Mouse (Mus musculus): ENCODE results near the gene Taf6.
"Not testable (repeated sequence)": the region's sequence is repeated elsewhere in the genome, so short reads cannot be mapped to it uniquely, and the experiment has no call there.

The Taf6 gene

DNA sequence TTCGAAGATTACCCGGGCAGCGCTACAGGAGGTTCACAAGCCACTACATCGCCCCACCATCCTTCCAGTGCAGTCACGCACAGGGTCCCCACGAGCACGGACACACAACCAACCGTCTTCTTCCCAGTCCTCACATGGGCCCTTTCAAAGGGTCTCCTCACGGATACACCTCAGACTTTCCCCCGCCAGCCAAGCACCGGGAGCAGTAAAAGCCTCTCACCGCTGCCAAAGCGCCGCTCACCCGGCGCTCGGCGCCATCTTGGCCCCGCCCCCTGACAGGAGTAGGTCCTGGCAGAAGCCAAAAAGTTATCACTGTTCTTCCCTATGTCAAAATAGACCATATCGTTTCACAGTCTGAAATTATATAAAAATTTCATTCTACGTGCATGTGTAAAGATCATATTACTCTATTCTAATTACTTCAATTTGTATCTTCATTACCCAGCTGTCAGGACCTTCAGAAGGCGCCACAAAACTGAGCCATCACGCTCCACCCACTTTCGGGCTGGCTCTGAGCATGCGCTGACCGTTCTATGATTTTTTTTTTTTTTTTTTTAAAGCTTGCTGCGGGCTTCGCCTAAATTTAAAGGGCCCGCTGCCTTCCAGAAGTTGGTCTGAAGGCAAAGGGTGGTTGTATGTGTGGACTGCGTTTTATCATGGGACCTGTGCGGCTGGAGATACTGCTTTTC, at the start of gene Taf6, which contains the start of gene Cnpy4:
Gene Taf6 (minus strand): TSS at position 502 of the 689 bp plus-strand sequence.
Gene Cnpy4 (plus strand): TSS at position 536 of the 689 bp plus-strand sequence.
- DNase-seq: peak; percentile 87

DNA sequence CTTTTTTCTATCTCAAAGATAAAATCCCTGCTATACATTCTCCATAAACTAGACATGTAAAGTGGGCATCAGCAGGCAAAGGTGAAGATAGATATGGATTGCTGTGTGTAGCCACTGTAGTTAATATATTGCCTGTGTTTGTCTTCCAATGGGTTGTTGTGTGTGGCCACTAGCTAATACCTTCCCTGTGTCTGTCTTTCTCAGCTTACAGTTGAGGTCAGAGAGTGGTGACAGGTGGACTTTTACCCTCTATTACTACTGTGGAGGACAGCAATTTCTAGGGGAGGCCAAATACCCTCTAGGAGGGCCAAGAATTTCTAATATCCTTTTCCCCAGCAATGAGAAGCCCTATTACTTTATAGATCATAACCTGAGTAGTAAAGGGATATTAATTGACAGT, 47.0 kb upstream of the Taf6 start:
- no peak for DNase-seq

DNA sequence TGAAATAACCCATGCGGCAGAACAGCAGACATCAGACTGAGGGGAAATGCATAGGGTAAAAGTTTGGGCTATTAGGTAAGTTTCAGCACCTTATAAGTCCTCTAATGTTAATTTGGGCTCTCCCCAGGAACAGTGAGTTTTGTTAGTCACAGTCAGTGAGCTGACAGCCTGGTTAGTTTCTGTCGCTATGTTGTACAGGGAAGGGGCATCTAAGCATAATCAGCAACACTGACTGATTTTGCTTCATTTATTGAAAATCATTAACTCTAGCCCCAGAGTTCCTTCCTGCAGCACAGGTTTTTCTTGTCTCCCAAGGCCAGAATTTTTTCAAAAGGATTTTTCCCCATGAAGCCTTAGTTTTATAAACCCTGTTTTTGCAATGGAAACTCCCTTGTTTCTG, 46.5 kb upstream of the Taf6 start:
- DNase-seq: no peak

DNA sequence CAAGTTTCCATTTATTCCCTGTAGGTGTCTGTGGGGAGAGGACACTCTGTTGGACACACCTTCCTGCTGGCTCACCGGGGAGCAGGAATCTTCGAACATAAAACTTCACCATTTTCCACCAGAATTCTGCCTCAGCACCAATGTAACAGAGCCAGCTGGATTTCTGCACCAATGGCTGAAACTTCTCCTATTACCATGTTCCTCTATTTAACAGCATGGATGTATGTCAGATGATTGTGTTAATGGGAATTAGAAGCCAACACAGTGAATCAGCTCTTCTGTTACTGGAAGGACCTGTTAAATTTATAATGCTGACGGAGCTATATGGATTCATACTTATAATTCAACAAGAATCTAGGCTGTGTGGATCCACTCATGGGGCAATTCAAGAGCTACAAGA, 42.3 kb upstream of the Taf6 start:
- DNase-seq: no peak

DNA sequence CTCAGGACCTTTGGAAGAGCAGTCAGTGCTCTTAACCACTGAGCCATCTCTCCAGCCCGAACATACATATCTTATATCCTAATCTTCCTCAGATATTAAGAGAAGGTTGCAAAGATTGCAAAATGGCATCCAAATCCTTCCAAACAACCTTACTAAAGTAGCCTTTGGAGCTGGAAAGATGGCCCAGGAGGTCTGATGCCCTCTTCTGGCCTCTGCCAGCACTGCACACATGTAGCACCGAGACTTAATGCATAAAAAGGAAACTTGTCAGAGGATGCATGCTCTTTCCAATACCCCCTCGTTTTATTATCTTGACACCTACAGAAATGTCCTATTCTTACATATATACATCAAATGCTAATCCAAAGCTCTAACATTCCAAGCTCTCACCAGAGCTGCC, 40.8 kb upstream of the Taf6 start:
- DNase-seq: peak; percentile 35

DNA sequence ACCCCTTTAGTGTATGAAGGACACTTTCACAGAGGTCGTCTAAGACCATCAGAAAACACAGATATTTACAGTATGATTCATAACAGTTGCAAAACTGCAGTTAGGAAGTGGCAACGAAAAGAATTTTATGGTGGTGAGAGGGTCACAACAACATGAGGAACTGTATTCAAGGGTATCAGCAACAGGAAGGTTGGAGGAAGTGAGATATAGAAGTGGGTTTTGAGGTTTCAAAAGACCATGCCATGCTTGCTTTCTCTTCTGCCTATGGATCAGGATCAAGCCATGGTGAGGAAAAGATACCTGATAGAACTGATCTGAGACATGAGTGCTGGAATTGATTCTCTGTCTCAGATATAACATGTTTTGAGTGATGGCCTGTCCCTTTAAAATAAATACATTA, 40.1 kb upstream of the Taf6 start:
- no peak for DNase-seq

DNA sequence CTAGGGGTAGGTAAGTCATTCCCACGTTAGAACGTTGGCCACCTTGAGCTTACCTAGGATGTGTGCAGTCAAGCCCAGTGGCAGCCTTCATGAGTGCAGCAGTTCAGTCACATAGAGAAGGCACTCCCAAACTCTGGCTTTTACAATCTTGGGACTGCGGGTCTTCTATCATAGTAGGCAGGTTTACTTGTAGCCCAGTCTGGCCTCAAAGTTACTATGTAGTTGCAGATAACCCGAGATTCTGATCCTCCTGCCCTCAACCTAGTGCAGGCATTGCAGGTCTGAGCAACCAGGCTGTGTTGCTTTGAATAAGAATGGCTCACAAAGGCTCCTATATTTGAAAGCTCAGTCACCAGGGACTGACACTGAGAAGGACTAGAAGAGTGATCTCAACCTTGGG, 39.2 kb upstream of the Taf6 start:
- DNase-seq: no peak

DNA sequence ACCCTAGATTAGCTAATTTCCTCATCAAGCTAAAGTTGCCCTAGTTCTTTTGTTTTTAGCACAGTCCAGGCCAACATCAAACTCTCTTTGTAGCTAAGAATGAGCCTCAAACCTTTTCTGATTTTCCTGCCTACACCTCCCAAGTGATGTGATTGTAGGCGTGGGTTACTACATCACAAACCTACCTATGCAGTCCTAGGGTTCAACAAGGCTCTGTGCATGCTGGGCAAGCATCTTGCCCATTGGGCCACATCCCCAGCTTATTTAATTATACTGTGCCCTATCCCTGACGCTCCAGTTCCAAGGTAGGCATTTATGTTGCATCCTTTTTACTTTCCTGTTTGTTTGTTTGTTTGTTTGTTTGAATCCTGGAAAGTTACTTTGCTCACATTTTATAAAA, 38.4 kb upstream of the Taf6 start, which contains the start of gene Nxpe5:
Gene Nxpe5 (plus strand): TSS at position 199 of the 400 bp plus-strand sequence.
- no peak for DNase-seq

DNA sequence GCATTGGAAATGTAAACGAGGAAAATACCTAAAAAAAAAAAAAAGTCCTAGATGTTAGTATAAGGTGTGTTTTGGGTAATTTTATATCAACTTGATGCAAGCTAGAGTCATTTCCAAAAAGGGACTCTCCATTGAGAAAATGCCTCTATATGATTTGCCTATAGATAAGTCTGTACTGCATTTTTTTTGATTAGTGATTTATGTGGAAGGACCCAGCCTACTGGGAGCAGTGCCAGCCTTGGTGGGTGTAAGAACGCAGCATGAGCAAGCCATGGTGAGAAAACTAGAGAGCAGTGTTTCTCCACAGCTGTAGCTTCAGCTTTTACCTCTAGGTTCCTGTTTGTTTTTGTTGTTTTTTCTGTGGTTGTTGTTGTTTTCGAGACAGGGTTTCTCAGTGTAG, 36.0 kb upstream of the Taf6 start:
- no peak for DNase-seq

DNA sequence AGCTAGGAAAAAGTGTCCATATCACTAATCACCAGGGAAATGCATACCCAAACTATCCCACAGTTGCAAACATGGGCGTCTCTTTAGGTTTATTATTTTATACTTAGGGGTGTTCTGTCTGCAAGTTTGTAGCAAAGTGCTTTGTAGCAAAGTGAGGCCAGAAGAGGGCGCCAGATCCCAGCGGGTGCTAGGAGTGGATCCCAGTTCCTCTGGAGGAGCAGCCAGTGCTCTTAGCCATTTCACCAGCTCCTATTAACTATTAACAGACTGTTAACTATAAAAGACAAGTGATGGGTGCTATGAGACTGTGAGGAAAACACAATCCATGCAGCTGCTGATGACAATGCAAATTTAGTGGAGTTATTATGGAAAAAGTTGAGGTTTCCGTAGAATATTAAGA, 34.9 kb upstream of the Taf6 start:
- peak; percentile 91 for DNase-seq

DNA sequence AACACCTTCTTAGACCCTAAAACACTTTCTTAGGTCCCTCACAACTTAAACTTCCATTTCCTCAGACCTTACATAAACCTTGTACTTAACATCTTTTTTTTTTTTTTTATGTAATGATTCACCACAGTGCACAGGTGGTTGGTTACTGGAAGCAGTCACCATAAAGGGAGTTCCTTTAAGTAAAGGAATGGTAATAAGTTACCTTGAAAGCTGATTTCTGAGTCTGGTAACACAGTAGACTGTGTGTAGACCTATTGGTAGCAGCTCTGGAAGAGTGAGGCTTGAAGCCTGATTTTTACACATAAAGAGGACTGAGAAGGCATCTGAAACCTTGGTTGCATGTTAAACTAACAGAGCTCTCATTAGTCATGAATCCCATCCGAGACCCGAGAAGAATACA, 32.6 kb upstream of the Taf6 start:
- no peak for DNase-seq

DNA sequence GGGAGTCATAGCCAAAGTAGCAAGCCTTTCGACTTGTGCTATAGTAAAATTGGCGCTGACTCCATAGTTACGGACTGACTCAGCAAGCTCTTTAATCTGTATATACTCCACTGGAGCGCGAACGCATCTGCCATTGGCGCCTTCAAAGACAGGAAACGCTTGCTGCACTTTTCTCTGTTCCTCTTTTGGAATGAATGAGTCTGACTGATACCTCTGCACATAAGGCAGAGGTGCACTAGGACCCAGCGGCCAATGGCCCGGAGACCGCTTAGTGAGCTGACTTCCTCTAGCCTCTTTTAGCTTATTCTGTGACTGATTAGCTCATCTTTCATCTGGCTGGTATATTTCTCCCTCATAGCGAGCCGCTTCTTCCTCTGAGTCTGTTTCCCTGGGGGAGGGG, 29.4 kb upstream of the Taf6 start:
- not testable (repeated sequence) for DNase-seq

DNA sequence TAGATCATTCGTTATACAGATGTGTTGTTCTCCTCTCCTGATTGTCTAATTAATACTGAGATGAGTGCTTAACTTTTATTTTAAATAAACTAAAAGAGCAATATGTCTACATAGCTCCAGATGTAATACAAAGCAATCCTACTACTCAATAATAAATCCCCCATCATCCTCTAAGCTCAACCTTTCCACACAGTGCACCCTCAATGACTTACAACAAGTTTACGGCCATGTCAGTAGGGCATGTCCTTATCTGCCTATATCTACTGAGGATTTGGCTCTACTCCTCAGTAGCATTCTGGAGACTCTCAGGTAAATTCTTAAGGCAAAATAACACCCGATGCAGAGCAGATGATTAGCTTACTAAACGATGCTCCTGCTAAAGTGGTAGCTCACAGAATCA, 20.6 kb upstream of the Taf6 start:
- DNase-seq: no peak

DNA sequence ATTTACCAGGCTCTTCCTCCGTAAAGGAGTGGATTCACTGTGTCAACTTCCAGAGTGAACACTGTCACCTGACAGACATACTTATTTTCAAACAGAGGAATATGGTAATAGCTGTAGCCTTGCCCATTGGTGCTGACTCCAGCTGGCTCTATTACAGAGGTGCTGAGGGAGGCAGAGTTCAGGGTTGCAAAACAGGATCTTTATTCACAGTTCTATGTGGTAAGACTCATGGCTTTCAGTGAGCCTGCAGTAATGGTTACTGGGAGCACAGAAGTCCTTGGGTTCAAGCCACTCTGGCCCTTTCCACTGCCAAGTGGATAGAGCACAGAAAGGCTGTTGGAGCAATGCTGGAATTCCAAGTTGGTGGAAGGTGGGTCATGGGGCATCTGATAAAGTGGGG, 20.0 kb upstream of the Taf6 start:
- DNase-seq: no peak

DNA sequence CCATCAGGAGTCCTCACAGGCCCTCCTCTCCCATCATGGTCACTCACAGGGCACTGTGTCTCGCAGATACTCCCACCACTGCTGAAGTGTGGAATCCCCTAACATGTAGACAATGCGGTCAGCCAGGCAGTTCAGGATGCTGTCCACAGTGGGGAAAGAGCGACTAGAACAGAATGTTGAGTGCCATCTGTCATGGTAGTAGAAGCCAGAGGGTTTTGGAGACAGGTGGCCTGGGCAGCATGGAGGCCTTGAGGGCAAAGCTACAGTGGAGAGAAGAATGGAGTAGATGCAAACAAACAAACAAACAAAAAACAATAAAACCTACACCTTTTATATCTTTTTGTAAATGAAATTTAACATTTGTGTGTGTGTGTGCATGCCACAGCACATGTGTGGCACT, 14.8 kb upstream of the Taf6 start:
- no peak for DNase-seq

DNA sequence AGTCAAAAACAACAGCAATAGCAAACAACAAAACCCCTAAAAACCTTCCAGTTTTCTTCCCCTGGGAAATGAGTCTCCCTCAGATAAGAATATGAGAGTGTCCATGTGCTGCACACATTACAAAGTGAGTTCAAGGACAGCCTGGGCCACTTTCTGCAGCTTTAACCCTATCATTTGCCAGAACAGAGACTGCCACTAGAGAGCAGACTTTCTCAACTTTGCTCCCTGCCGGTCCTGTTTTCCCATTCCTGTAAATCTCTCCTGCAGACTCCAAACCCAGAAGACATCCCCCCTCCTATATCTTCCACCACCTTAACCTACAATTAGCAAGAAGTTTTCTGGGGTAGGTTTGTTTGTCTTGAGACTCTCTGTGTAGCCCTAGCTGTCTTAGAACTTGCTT, 12.3 kb upstream of the Taf6 start:
- no peak for DNase-seq

DNA sequence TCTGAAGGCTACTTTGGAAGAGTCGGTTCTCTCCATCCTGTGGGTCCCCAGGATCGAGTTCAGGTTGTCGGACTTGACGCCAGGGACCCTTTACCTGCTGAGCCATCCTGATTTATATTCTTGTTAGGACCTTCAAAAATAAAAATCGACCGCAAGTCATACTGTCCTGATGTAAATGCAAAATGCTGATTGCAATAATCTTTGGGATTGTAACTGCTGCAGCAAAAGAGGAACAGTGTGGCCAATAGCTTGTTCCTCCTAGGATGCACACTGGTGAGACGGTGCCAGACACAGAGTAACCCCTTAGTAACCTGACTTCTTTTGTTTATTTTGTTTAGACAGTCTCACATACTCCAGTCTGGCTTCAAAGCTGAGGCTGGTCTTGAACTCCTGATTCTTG, 8.2 kb upstream of the Taf6 start:
- DNase-seq: no peak

DNA sequence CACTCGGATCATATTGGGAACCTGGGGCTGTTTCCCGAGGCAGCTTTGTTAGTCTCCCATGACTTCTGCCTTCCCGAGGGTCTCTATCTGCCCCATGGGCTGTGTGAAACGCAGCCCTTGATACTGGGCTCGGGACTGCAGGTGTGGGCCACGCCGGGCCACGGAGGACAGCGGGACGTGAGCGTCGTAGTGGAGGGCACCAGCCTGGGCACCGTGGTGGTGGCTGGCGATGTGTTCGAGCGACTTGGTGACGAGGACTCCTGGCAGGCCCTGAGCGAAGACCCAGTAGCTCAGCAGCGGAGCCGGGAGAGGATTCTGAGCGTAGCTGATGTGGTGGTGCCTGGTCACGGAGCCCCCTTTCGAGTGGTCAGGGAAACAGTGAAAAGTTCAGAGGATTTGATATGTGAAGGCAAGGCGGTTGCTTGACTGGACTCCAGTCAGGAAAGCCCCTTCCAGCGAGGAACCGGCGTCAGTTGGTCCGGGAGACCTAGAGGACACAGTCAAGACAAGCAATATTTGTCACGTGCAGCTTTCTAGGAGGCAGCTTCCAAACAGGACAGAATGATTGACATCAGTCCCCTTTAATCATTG, 7.6 kb upstream of the Taf6 start:
- peak; percentile 27 for DNase-seq

DNA sequence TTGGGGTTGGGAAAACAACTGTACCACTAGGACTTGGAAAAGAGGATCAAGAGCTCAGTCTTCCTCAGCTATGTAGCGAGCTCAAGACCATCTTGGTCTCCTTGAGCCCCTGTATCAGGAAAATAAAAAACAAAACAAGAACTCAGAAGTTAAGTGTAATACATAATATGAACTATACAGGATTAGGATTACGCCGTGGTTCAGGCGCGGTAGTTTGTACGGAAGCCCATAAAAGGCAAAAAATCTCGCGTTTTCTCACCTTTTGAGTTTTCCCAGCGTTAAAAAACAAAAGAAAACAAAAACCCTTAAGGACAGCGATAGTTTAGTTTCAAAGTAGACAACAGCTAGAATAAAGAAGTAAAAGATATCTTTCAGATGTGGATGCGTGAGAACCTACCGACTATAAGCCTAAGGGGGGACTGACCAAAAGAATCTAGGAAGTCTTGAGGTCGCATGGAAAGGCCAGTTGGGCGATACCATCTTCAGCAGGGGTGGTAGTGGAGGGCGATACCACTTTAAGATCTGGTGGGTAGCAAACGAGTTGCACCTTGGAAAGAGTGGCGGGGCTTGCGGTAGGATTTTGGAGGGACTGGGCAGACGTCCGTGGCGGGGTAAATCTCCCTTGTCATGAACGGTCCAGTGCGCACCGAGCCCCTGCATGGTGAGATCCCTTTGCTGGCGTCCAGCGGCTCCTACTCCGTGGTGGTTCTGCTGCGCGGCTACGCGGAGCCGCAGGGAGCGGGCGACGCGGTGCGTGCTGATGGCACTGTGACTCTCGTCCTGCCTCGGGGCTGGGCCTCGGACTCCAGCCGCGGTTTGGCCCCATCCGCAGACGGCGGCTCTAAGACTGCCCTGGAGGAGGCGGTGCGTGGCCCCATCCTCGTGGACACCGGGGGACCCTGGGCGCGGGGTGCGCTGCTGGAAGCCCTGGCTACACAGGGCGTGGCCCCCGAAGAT, 6.8 kb upstream of the Taf6 start, which contains the start of gene Mblac1:
Gene Mblac1 (plus strand): TSS at position 544 of the 957 bp plus-strand sequence.
- peak; percentile 86 for DNase-seq

DNA sequence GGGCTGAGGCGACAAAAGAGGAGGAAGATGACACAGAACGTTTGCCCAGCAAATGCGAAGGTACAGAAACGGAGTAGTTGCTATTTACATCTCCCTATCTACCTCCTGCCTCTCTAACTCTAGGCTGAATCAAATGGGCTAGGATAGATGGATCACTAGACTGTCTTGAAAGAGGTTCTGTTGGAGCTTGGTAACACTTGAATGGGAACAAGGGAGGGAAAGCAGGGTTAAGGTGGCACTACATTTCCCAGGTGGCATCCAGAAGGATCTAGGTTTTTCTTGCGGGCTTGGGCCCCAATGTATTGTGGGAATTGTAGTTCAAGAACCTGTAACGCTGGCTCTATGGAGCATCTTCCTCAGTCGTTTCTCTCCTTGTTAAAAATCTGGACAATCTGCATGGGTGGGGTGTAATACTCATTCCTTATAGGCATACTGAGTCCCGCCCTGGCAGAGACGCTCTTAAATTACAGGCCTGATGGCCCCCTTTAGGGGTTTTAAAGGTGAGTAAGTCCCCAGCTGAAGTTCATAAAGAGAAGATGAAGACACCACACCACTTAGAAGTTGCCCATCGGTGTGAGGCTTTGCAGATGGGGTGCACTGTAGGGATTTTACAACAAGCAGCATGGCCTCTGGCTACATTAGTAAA, 533 bp upstream of the Taf6 start:
- peak; percentile 72 for DNase-seq

DNA sequence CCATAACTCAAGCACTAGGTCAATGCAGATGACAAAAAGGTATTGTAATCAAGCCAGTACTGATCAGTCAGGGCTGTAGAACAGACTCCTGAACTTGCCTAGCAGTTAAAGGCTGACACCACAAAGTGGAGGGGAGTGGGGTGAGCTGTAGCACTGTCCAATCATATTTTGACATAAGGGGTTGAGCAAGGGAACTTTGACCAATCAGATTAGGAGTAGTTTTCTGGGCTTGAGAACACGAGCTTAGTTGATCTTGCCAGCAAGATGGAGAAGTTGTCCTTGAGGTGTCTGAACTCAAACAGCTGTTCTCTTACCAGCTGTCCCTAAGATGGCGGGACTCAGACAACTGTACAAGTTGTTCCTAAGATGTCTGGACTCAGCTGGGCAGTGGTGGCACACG, 14.0 kb downstream of the Taf6 start:
- DNase-seq: no peak

DNA sequence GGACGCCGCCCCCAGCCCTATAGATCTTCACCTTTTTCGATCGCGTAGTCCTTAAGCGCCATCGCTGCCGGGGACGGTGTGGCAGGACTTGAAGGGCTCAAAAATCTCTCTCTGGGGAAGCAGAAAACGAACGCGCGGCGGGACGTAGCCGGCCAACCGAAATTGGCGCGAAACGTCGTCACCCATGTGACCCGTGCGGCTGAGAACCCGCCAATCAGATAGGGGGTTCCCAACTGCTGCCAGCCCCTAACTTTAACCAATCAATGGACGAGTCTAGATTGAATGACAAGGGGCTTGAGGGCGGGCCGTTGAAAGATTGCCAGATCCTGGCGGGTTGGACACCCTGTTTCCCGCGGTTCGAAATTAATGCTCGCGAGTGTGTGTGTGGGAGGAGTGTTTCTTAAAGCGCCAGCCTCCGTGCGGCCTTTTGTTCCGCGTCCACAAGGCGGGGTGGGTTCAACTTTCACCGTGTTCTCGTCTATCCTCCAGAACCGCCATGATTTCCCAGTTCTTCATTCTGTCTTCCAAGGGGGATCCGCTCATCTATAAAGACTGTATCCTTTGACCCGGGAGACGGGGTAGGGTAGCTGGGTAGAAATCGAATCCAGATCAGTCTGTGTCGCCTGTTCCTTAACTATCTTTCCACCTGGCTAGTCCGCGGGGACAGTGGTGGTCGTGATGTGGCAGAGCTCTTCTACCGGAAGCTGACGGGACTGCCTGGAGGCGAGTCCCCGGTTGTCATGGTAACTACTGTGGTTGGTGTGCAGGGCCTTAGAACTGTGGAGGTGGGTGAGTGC, 15.4 kb downstream of the Taf6 start, which contains the start of the genes Ap4m1 and Mcm7:
Gene Ap4m1 (plus strand): TSS at position 308 of the 797 bp plus-strand sequence.
Gene Mcm7 (minus strand): TSS at position 728 of the 797 bp plus-strand sequence.
- DNase-seq: peak; percentile 99

All from lung, postnatal 14 days (tissue).